ENCODE assay signal across 26 mouse cellular contexts in the genomic region with DNA sequence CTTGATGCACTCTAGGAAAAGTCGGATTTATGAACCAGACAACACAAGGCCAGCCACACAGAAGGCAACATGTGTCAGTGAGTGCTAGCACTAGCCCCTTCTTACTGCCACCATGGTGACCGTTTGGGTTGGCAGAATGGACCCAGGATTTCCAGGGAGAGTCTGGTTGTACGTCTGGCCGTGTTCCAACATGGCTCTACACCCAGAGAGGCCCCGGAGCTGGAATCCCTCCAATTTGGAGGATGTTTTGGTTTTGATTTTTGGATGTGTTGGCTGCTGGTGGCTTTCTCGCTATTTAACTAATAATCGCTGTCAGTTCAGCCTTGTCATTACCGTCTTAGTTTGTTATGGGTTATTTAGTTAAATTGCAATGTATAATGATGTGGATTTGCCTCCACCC. TPM values are rescaled to one million over a fixed set of nuclear protein-coding genes. Genes with fewer than 3 reads are reported as not detected.
A peak's percentile ranks its signal among the peaks of the same experiment; 100 is the strongest.
DNase-seq lines count a peak whose midpoint lies in the region; ATAC-seq and TF ChIP-seq lines count a peak whose summit lies in the region.
"Had no signal": no experiment of that assay in that cellular context is flagged by ENCODE, and none has a peak within 500 bp of the region (broad histone marks: within the 10 kb centered on the region; RNA-seq: fewer than 3 reads in every experiment).

No protein-coding gene starts in this region.

- intact Hi-C loops in heart, postnatal 36 days (cut with DNase I): no loop called here

- no peaks in the 10 kb centered on the region for H3K27me3 ChIP-seq in forebrain, postnatal 0 days (ENCODE audit: insufficient read depth, low read length)
- peaks cover 24% of the 10 kb centered on the region for H3K27me3 ChIP-seq in forebrain, embryonic 12.5 days
- H3K27me3 ChIP-seq in neural tube, embryonic 13.5 days: no peaks in the 10 kb centered on the region
- 0 out of 2 replicates have a peak, but pooled peaks cover 4% of the 10 kb centered on the region for H3K27me3 ChIP-seq in neural tube, embryonic 15.5 days (replicated peaks)
- H3K27me3 ChIP-seq: Patski had no signal

- H3K4me1 ChIP-seq in forebrain, postnatal 0 days (ENCODE audit: insufficient read depth): peaks cover 8% of the 10 kb centered on the region
- peaks cover 14% of the 10 kb centered on the region for H3K4me1 ChIP-seq in forebrain, embryonic 12.5 days
- peaks cover 29% of the 10 kb centered on the region for H3K4me1 ChIP-seq in neural tube, embryonic 13.5 days (replicated peaks)
- H3K4me1 ChIP-seq in neural tube, embryonic 15.5 days: peaks cover 30% of the 10 kb centered on the region
- H3K4me1 ChIP-seq: embryonic facial prominence, embryonic 12.5 days had no signal

- H3K36me3 ChIP-seq in forebrain, postnatal 0 days (ENCODE audit: insufficient read depth): 0 out of 2 replicates have a peak, but pooled peaks cover 8% of the 10 kb centered on the region
- H3K36me3 ChIP-seq in forebrain, embryonic 12.5 days (replicated peaks): no peaks in the 10 kb centered on the region
- H3K36me3 ChIP-seq in neural tube, embryonic 13.5 days: no peaks in the 10 kb centered on the region
- H3K36me3 ChIP-seq in neural tube, embryonic 15.5 days: no peaks in the 10 kb centered on the region
- H3K36me3 ChIP-seq: hindbrain, embryonic 13.5 days had no signal

- no peak overlapping the region for H3K9ac ChIP-seq in forebrain, postnatal 0 days
- no peak overlapping the region for H3K9ac ChIP-seq in forebrain, embryonic 12.5 days
- peak overlapping the region; percentile 26; the same call in 1 of the 2 replicates for H3K9ac ChIP-seq in neural tube, embryonic 13.5 days
- no peak overlapping the region for H3K9ac ChIP-seq in neural tube, embryonic 15.5 days (replicated peaks)
- H3K9ac ChIP-seq: embryonic facial prominence, embryonic 12.5 days had no signal

- DNase-seq in forebrain, postnatal 0 days: peak; percentile 60
- DNase-seq in layer of hippocampus, postnatal 14 days (ENCODE audit: low spot score in 2 of 2): peak; percentile 19 to 39
- no peak for DNase-seq in layer of hippocampus, adult 9-10 months (ENCODE audit: low spot score)
- no peak for DNase-seq in heart, postnatal 36 days
- DNase-seq: adrenal gland, postnatal 10 days; cerebellum, adult 18-20 months; heart, postnatal 10 days; kidney, postnatal 4 days; liver; thymus, postnatal 14 days had no signal

- no peak overlapping the region for H3K27ac ChIP-seq in forebrain, postnatal 0 days (ENCODE audit: low read depth, low read length)
- H3K27ac ChIP-seq in forebrain, embryonic 12.5 days: no peak overlapping the region
- peak overlapping the region; percentile 18; the same call in 1 of the 2 replicates for H3K27ac ChIP-seq in neural tube, embryonic 13.5 days (replicated peaks)
- H3K27ac ChIP-seq in neural tube, embryonic 15.5 days (replicated peaks): no peak overlapping the region
- H3K27ac ChIP-seq: embryonic facial prominence, embryonic 12.5 days had no signal

- no peak for TF ChIP-seq CTCF in forebrain, postnatal 0 days (IDR thresholded peaks at IDR 0.05; ENCODE audit: low read depth)

- 26% methylated on average over 8 of the region's 8 CpGs for WGBS in forebrain, postnatal 0 days
- WGBS in forebrain, embryonic 12.5 days: 78% methylated on average over 8 of the region's 8 CpGs
- 66% methylated on average over 8 of the region's 8 CpGs for WGBS in neural tube, embryonic 13.5 days
- 57% methylated on average over 8 of the region's 8 CpGs for WGBS in neural tube, embryonic 15.5 days

- ATAC-seq in forebrain, postnatal 0 days: no peak
- no peak for ATAC-seq in forebrain, embryonic 12.5 days (ENCODE audit: low FRiP score)
- ATAC-seq in neural tube, embryonic 13.5 days (ENCODE audit: low read depth): no peak
- ATAC-seq in neural tube, embryonic 15.5 days (ENCODE audit: low FRiP score): no peak
- ATAC-seq: intestine, embryonic 16.5 days; Patski had no signal

- H3K4me2 ChIP-seq in forebrain, postnatal 0 days (ENCODE audit: low read depth): no peak overlapping the region
- H3K4me2 ChIP-seq in forebrain, embryonic 12.5 days: no peak overlapping the region
- H3K4me2 ChIP-seq in neural tube, embryonic 13.5 days: no peak overlapping the region
- no peak overlapping the region for H3K4me2 ChIP-seq in neural tube, embryonic 15.5 days
- H3K4me2 ChIP-seq: embryonic facial prominence, embryonic 12.5 days; heart, embryonic 11.5 days; hindbrain, embryonic 13.5 days had no signal

- no peaks in the 10 kb centered on the region for H3K9me3 ChIP-seq in forebrain, postnatal 0 days (ENCODE audit: low read length)
- no peaks in the 10 kb centered on the region for H3K9me3 ChIP-seq in forebrain, embryonic 12.5 days
- H3K9me3 ChIP-seq in neural tube, embryonic 13.5 days: no peaks in the 10 kb centered on the region
- H3K9me3 ChIP-seq in neural tube, embryonic 15.5 days (replicated peaks): no peaks in the 10 kb centered on the region
- H3K9me3 ChIP-seq: embryonic facial prominence, embryonic 12.5 days; hindbrain, embryonic 13.5 days had no signal

- no peak overlapping the region for H3K4me3 ChIP-seq in forebrain, postnatal 0 days (ENCODE audit: low read depth, low read length)
- no peak overlapping the region for H3K4me3 ChIP-seq in forebrain, embryonic 12.5 days (replicated peaks)
- no peak overlapping the region for H3K4me3 ChIP-seq in neural tube, embryonic 13.5 days
- no peak overlapping the region for H3K4me3 ChIP-seq in neural tube, embryonic 15.5 days (replicated peaks)
- H3K4me3 ChIP-seq: embryonic facial prominence, embryonic 12.5 days; hindbrain, embryonic 13.5 days had no signal

RNA-seq across cellular contexts. Expression of a gene that starts 25.3 kb away (rescaled TPM):
- not detected in 2 replicates for total RNA-seq in forebrain, postnatal 0 days (2014; rRNA removed)
- polyA plus RNA-seq in forebrain, postnatal 0 days (2015; fragmentation: Nextera tagmentation; extraction: Ambion mirVana): not detected in 2 replicates
- polyA plus RNA-seq in forebrain, embryonic 12.5 days (2016; fragmentation: Nextera tagmentation; extraction: Ambion mirVana): not detected in 2 replicates
- not detected for total RNA-seq in layer of hippocampus, postnatal 14 days (2021)
- not detected in 2 replicates for polyA plus RNA-seq in neural tube, embryonic 13.5 days (2015; fragmentation: Nextera tagmentation; extraction: Ambion mirVana)
- polyA plus RNA-seq in neural tube, embryonic 15.5 days (2015; fragmentation: Nextera tagmentation; extraction: Ambion mirVana): not detected in 2 replicates
- not detected for total RNA-seq in heart, postnatal 36 days (2021)
- total RNA-seq: common myeloid progenitor, adult 5-6 weeks; gastrocnemius, adult 8-10 months; granulocyte monocyte progenitor cell, adult 5-6 weeks; heart, postnatal 10 days; megakaryocyte-erythroid progenitor cell, adult 5-6 weeks; monocyte, adult 5-6 weeks had no signal
- polyA plus RNA-seq: embryonic facial prominence, embryonic 12.5 days; heart, embryonic 11.5 days; hindbrain, embryonic 13.5 days; intestine, embryonic 16.5 days; kidney, embryonic 14.5 days; liver, embryonic 16.5 days; neural tube, embryonic 11.5 days; Patski had no signal

RNA-seq across cellular contexts. Expression of a gene that starts 31.0 kb away (rescaled TPM):
- 17.1 and 17.5 TPM in 2 replicates for total RNA-seq in forebrain, postnatal 0 days (2014; rRNA removed)
- polyA plus RNA-seq in forebrain, postnatal 0 days (2015; fragmentation: Nextera tagmentation; extraction: Ambion mirVana): 8.9 and 9.4 TPM in 2 replicates
- polyA plus RNA-seq in forebrain, embryonic 12.5 days (2016; fragmentation: Nextera tagmentation; extraction: Ambion mirVana): 4.6 and 6.6 TPM in 2 replicates
- total RNA-seq in layer of hippocampus, postnatal 14 days (2021): 10 to 100 TPM; 14.8 to 15.5 TPM
- polyA plus RNA-seq in neural tube, embryonic 13.5 days (2015; fragmentation: Nextera tagmentation; extraction: Ambion mirVana): 7.1 and 7.2 TPM in 2 replicates
- 9.4 and 12.0 TPM in 2 replicates for polyA plus RNA-seq in neural tube, embryonic 15.5 days (2015; fragmentation: Nextera tagmentation; extraction: Ambion mirVana)
- 10 to 100 TPM; 24.6 to 27.4 TPM for total RNA-seq in heart, postnatal 36 days (2021)

RNA-seq across cellular contexts. Expression of a gene that starts 32.5 kb away (rescaled TPM):
- 0.46 and 0.52 TPM in 2 replicates for total RNA-seq in forebrain, postnatal 0 days (2014; rRNA removed)
- not detected in 2 replicates for polyA plus RNA-seq in forebrain, postnatal 0 days (2015; fragmentation: Nextera tagmentation; extraction: Ambion mirVana)
- 0.13 and 0.20 TPM in 2 replicates for polyA plus RNA-seq in forebrain, embryonic 12.5 days (2016; fragmentation: Nextera tagmentation; extraction: Ambion mirVana)
- total RNA-seq in layer of hippocampus, postnatal 14 days (2021): under 1 TPM; 0.50 to 0.69 TPM
- polyA plus RNA-seq in neural tube, embryonic 13.5 days (2015; fragmentation: Nextera tagmentation; extraction: Ambion mirVana): 0.55 and 0.74 TPM in 2 replicates
- polyA plus RNA-seq in neural tube, embryonic 15.5 days (2015; fragmentation: Nextera tagmentation; extraction: Ambion mirVana): 0.75 and 0.79 TPM in 2 replicates
- total RNA-seq in heart, postnatal 36 days (2021): 100 to 1,000 TPM; 842 to 873 TPM
- total RNA-seq: granulocyte monocyte progenitor cell, adult 5-6 weeks; megakaryocyte-erythroid progenitor cell, adult 5-6 weeks; monocyte, adult 5-6 weeks had no signal

Comparison
In these comparisons a context has a peak if more than half of its experiments do, and no peak if none do; other contexts are left out.
1. DNase-seq: peak in forebrain, postnatal 0 days (single experiment) and layer of hippocampus, postnatal 14 days (2 of 2); none in layer of hippocampus, adult 9-10 months (single experiment) and heart, postnatal 36 days (0 of 2).